Mouse (Mus musculus) WW6 (cell line): ENCODE data around the gene Echs1.

Experiments used
- DNase-seq: peaks from one replicate; pipeline ENCODE4 v3.0.0-alpha.2; 2013; ENCODE audit warnings: low read depth, low spot score

Echs1 gene

GRCm38 (mm10) chr7:140061832-140062130 lies 54.5 kb downstream of the Echs1 start:
- DNase-seq, result no peak

- no peak for DNase-seq
Observed at GRCm38 (mm10) chr7:140060936-140061831, 55.1 kb downstream of the Echs1 start.

GRCm38 (mm10) chr7:140059601-140060000 lies 56.7 kb downstream of the Echs1 start:
- DNase-seq, result no peak

GRCm38 (mm10) chr7:140058528-140058927 lies 57.7 kb downstream of the Echs1 start:
- no peak for DNase-seq

- no peak for DNase-seq
Observed at GRCm38 (mm10) chr7:140057413-140058407, 58.6 kb downstream of the Echs1 start.
